Mouse (Mus musculus) lung, postnatal 36 days (tissue): ENCODE results near the gene Tob2.

Experiments
- DNase-seq: peaks from one replicate; pipeline ENCODE4 v3.0.0; 2022; ENCODE audit warnings: mixed read lengths

Gene Tob2

GRCm38 (mm10) chr15:81859330-81860255, 997 bp upstream of the Tob2 start:
- peak; percentile 97 for DNase-seq

- DNase-seq, result peak; percentile 95
These were observed 469 bp downstream of the Tob2 start for GRCm38 (mm10) chr15:81858138-81858516.

GRCm38 (mm10) chr15:81857724-81858116, 876 bp downstream of the Tob2 start:
- peak; percentile 38 for DNase-seq

- no peak for DNase-seq
These were observed 1.5 kb downstream of the Tob2 start for GRCm38 (mm10) chr15:81856938-81857723.

- DNase-seq, result peak; percentile 92
These were observed 2.4 kb downstream of the Tob2 start for GRCm38 (mm10) chr15:81856030-81856790.

- DNase-seq, result no peak
These were observed 5.5 kb downstream of the Tob2 start for GRCm38 (mm10) chr15:81853081-81853480.

- DNase-seq, result no peak
These were observed 6.1 kb downstream of the Tob2 start for GRCm38 (mm10) chr15:81852411-81853000.

GRCm38 (mm10) chr15:81851375-81851774, 7.2 kb downstream of the Tob2 start:
- no peak for DNase-seq

- no peak for DNase-seq
These were observed 7.9 kb downstream of the Tob2 start for GRCm38 (mm10) chr15:81850718-81851117.

- no peak for DNase-seq
These were observed 9.5 kb downstream of the Tob2 start for GRCm38 (mm10) chr15:81849104-81849503.

GRCm38 (mm10) chr15:81848301-81848700, 10.3 kb downstream of the Tob2 start:
- DNase-seq, result peak; percentile 91

- DNase-seq, result no peak
These were observed 10.7 kb downstream of the Tob2 start for GRCm38 (mm10) chr15:81847861-81848260.

- no peak for DNase-seq
These were observed 11.4 kb downstream of the Tob2 start for GRCm38 (mm10) chr15:81847161-81847560.

GRCm38 (mm10) chr15:81846755-81847154, 11.8 kb downstream of the Tob2 start:
- DNase-seq, result no peak

- peak; percentile 56 for DNase-seq
These were observed 12.9 kb downstream of the Tob2 start for GRCm38 (mm10) chr15:81845724-81846123.

GRCm38 (mm10) chr15:81845033-81845625, 13.5 kb downstream of the Tob2 start:
- DNase-seq, result no peak

GRCm38 (mm10) chr15:81842275-81842674, 16.3 kb downstream of the Tob2 start:
- DNase-seq, result no peak

- DNase-seq, result no peak
These were observed 18.3 kb downstream of the Tob2 start for GRCm38 (mm10) chr15:81840306-81840705.

GRCm38 (mm10) chr15:81839634-81840033, 19.0 kb downstream of the Tob2 start:
- DNase-seq, result peak; percentile 95

- DNase-seq, result peak; percentile 77
These were observed 19.9 kb downstream of the Tob2 start for GRCm38 (mm10) chr15:81838554-81839235.
